Mouse (Mus musculus) kidney, embryonic 14.5 days (tissue): ENCODE results near the gene Il23a. TPM values are rescaled to one million over a fixed set of nuclear protein-coding genes. Genes with fewer than 3 reads are reported as not detected.

ENCODE experiments used
- ATAC-seq: fragments of 200-750 bp; cut with Nextera tagmentation; 2 replicates; pipeline ENCODE4 v1.8.0; 2017; ENCODE audit warnings: moderate number of reproducible peaks, mild to moderate bottlenecking, moderate TSS enrichment, moderate library complexity; ENCODE audit not compliant: low FRiP score, low TSS enrichment
- H3K27ac ChIP-seq: fragments of 300-500 bp; sonication (generic); 2 replicates; pipeline ENCODE4 v1.5.1; 2014; ENCODE audit warnings: low read depth, mild to moderate bottlenecking, low read length, moderate library complexity, mixed read lengths
- H3K27me3 ChIP-seq: fragments of 300-500 bp; sonication (generic); 2 replicates; pipeline ENCODE4 v1.6.1; 2014; ENCODE audit warnings: mild to moderate bottlenecking, low read length; ENCODE audit not compliant: control insufficient read depth, insufficient read depth
- H3K36me3 ChIP-seq: fragments of 300-500 bp; sonication (generic); 2 replicates; pipeline ENCODE4 v1.6.1; 2014; ENCODE audit warnings: low read length, mixed read lengths; ENCODE audit not compliant: control insufficient read depth, insufficient read depth
- H3K4me1 ChIP-seq: fragments of 300-500 bp; sonication (generic); 2 replicates; pipeline ENCODE4 v1.6.1; 2014; ENCODE audit warnings: low read length, mixed read lengths; ENCODE audit not compliant: control insufficient read depth, insufficient read depth
- H3K4me2 ChIP-seq: fragments of 300-500 bp; sonication (generic); replicated peaks from 2 replicates; pipeline ENCODE4 v1.6.1; 2014; ENCODE audit warnings: low read depth, mild to moderate bottlenecking, low read length
- H3K4me3 ChIP-seq: fragments of 300-500 bp; sonication (generic); 2 replicates; pipeline ENCODE4 v1.5.1; 2014; ENCODE audit warnings: mild to moderate bottlenecking, low read length
- H3K9ac ChIP-seq: fragments of 300-500 bp; sonication (generic); 2 replicates; pipeline ENCODE4 v1.6.1; 2014; ENCODE audit warnings: low read depth, mild to moderate bottlenecking, low read length, moderate library complexity
- H3K9me3 ChIP-seq: fragments of 300-500 bp; sonication (generic); 2 replicates; pipeline ENCODE4 v1.6.1; 2016; ENCODE audit warnings: low read length; ENCODE audit not compliant: control insufficient read depth
- WGBS: fragments of 180-500 bp; shearing (Covaris S2); extraction: QIAGEN DNeasy Blood & Tissue Kit; methylation state at CpG from one replicate; pipeline ENCODE4 v1.1.7; 2014; 5-methylcytosine and 5-hydroxymethylcytosine counted together
- polyA plus RNA-seq: library from polyadenylated mRNA; unstranded; fragments of >200 nt; fragmentation: Nextera tagmentation; extraction: Ambion mirVana; gene quantifications from 2 replicates; pipeline ENCODE4 v1.2.1, GENCODE M21; 2014

The Il23a gene
- polyA plus RNA-seq, result 0.24 and 0.29 TPM in 2 replicates

DNA sequence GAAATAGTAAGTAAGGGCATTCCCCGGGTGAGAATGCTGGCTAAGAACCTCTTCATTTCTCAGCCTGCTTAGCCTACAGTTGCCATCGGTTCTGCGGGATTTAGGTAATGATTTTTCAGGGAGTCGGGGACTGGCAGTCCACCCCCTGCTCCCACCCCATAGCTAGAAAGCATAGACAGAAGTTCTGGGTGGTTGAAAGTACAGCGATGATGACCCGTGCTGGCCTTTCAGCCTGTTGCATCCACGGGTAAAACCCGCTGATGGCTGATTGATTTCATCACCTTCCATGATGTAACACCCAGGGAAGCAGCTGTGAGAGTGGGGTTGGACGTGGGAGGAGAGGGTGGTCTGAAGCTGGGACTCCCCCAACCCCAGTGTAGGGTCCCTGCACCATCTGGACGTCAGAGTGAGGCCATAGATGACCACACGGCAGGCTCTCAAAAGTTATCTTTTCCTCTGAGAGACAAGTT lies at the start of gene Il23a:
Gene Il23a (minus strand): TSS at position 51 of the 470 bp plus-strand sequence.
- Histone ChIP-seq H3K4me1 (peaks cover 5% of the 10 kb centered on the region), H3K4me2 (no peak within 1 kb of the TSS), H3K4me3 (no peak within 1 kb of the TSS), H3K27me3 (no peaks in the 10 kb centered on the region), H3K27ac (no peak within 1 kb of the TSS), H3K9me3 (no peaks in the 10 kb centered on the region), H3K36me3 (no peaks in the 10 kb centered on the region), H3K9ac (0 out of 2 replicates have a peak within 1 kb of the TSS, but pooled peaks have one; percentile 0)
- WGBS, result 82% methylated on average over 11 of the region's 11 CpGs
- no peak for ATAC-seq

GRCm38 (mm10) chr10:128347541-128347940 lies 49.0 kb upstream of the Il23a start:
- Histone ChIP-seq H3K9me3 (no peaks in the 10 kb centered on the region), H3K4me1 (peaks cover 12% of the 10 kb centered on the region), H3K27ac (no peak overlapping the region)

GRCm38 (mm10) chr10:128344568-128345275 lies 46.2 kb upstream of the Il23a start:
- no peaks in the 10 kb centered on the region for H3K9me3 ChIP-seq

More at GRCm38 (mm10) chr10:128347541-128347940, 49.0 kb upstream of the Il23a start:
- Histone ChIP-seq H3K4me2 (no peak overlapping the region), H3K36me3 (peaks cover 26% of the 10 kb centered on the region), H3K9ac (no peak overlapping the region), H3K27me3 (no peaks in the 10 kb centered on the region), H3K4me3 (no peak overlapping the region)
- ATAC-seq, result no peak
- 90% methylated on average over 8 of the region's 8 CpGs for WGBS

GRCm38 (mm10) chr10:128343436-128343835 lies 44.9 kb upstream of the Il23a start:
- ATAC-seq, result no peak
- Histone ChIP-seq H3K4me2 (no peak overlapping the region), H3K4me3 (no peak overlapping the region), H3K27me3 (no peaks in the 10 kb centered on the region), H3K4me1 (peaks cover 25% of the 10 kb centered on the region), H3K9me3 (no peaks in the 10 kb centered on the region), H3K36me3 (peaks cover 7% of the 10 kb centered on the region), H3K27ac (no peak overlapping the region), H3K9ac (no peak overlapping the region)
- WGBS, result 84% methylated on average over 1 of the region's 1 CpGs

More at GRCm38 (mm10) chr10:128344568-128345275, 46.2 kb upstream of the Il23a start:
- Histone ChIP-seq H3K27me3 (no peaks in the 10 kb centered on the region), H3K27ac (peak overlapping the region; percentile 34; the same call in 1 of the 2 replicates), H3K4me1 (peaks cover 12% of the 10 kb centered on the region), H3K9ac (no peak overlapping the region), H3K4me3 (no peak overlapping the region), H3K36me3 (peaks cover 7% of the 10 kb centered on the region), H3K4me2 (peak overlapping the region; percentile 4; the same call in 1 of the 2 replicates)
- ATAC-seq, result peak; percentile 62; the same call in 1 of the 2 replicates
- WGBS, result 47% methylated on average over 7 of the region's 7 CpGs

- Histone ChIP-seq H3K9ac (no peak overlapping the region), H3K36me3 (peaks cover 7% of the 10 kb centered on the region), H3K4me3 (no peak overlapping the region), H3K9me3 (no peaks in the 10 kb centered on the region), H3K27me3 (no peaks in the 10 kb centered on the region), H3K4me2 (no peak overlapping the region), H3K4me1 (peaks cover 32% of the 10 kb centered on the region), H3K27ac (no peak overlapping the region)
- 91% methylated on average over 2 of the region's 2 CpGs for WGBS
- no peak for ATAC-seq
Measured at GRCm38 (mm10) chr10:128340257-128340656, 41.7 kb upstream of the Il23a start.

DNA sequence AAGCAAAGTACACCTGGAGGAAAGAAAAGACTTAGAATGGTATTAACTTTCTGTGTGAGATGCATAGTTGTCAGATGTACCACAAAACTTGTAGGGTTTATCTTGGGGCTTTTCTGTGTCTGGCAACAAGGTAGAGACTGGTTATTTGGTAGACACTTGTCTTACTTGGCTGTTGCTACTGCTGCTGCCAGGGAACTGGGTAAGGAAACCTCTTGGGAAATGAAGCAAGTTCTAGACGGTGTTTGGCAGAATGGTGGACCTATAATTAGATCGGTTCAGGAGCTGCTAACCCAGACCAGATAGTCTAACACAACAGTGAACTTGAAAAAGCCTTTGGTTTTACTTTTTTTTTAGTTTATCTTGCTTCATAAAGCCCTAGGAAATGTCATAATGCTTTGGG lies 40.4 kb upstream of the Il23a start:
- Histone ChIP-seq H3K4me1 (peaks cover 24% of the 10 kb centered on the region), H3K9ac (peak overlapping the region; percentile 85; the same call in 1 of the 2 replicates), H3K27ac (no peak overlapping the region), H3K9me3 (no peaks in the 10 kb centered on the region), H3K4me3 (peak overlapping the region; percentile 86), H3K36me3 (peaks cover 7% of the 10 kb centered on the region), H3K27me3 (no peaks in the 10 kb centered on the region), H3K4me2 (peak overlapping the region; percentile 85)
- 86% methylated on average over 2 of the region's 2 CpGs for WGBS
- no peak for ATAC-seq

- Histone ChIP-seq H3K4me1 (peaks cover 23% of the 10 kb centered on the region), H3K4me2 (peak overlapping the region; percentile 85), H3K27ac (peak overlapping the region; percentile 87), H3K4me3 (peak overlapping the region; percentile 86), H3K36me3 (peaks cover 7% of the 10 kb centered on the region), H3K9me3 (no peaks in the 10 kb centered on the region), H3K9ac (peak overlapping the region; percentile 85), H3K27me3 (no peaks in the 10 kb centered on the region)
- 17% methylated on average over 5 of the region's 5 CpGs for WGBS
- ATAC-seq, result no peak; the same call in 1 of the 2 replicates
Measured at GRCm38 (mm10) chr10:128338415-128338814, 39.9 kb upstream of the Il23a start.

DNA sequence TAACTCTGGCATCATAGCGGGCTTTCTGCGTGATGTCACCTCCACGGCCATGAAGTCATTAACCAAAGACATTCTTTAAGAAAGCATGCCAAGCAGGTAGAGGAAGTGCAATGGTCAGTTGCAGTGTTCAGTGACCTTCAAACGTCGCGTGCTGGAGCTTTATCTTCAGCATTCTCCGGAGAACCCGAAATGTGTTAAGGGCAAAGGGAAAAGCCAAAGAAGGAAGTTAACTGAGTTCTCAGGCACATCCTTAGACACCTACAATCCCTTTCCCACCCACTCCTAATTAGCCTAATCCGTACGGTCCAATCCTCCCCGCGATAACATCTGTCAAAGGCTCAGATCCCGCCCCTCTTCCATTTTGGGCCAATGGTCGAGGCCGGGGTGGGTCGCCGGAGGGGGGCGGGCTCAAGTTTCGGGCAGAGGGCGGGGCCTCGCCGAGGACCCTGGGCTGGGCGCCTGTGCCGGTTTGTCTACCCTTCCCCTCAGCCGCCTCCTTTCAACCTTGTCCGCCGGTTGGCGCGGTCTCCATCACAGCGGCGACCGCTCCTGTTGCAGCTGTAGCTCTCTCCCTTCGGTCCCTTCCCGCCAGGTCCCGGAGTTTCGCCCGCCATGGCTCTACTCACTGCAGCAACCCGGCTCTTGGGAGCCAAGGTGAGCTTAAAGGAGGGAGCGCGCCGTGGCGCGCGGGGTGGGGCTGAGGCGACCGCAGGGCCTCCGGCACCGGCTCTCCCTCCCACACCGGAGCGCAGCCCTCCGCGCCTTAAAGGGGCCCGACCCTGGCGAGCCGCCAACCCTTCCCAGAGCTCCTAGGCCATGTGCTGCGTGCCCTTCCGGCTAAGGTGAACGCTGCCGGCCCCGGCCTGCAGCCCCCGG lies 39.0 kb upstream of the Il23a start, which contains the start of gene Cs:
Gene Cs (plus strand): TSS at position 429 of the 876 bp plus-strand sequence.
- Histone ChIP-seq H3K4me3 (peak within 1 kb of the TSS; percentile 86), H3K4me1 (peaks cover 20% of the 10 kb centered on the region), H3K27me3 (no peaks in the 10 kb centered on the region), H3K36me3 (peaks cover 7% of the 10 kb centered on the region), H3K27ac (peak within 1 kb of the TSS; percentile 87), H3K4me2 (peak within 1 kb of the TSS; percentile 85), H3K9me3 (no peaks in the 10 kb centered on the region), H3K9ac (peak within 1 kb of the TSS; percentile 85)
- peak; percentile 98 for ATAC-seq
- under 1% methylated on average over 61 of the region's 61 CpGs for WGBS
